Mouse (Mus musculus): ENCODE measurements around the gene Dpysl4. TPM values are rescaled to one million over a fixed set of nuclear protein-coding genes. Genes with fewer than 3 reads are reported as not detected.
A peak's percentile ranks its signal among the peaks of the same experiment; 100 is the strongest.

Gene Dpysl4
- polyA plus RNA-seq, 1 experiment from 2014 or later, result 24.1 TPM

DNA sequence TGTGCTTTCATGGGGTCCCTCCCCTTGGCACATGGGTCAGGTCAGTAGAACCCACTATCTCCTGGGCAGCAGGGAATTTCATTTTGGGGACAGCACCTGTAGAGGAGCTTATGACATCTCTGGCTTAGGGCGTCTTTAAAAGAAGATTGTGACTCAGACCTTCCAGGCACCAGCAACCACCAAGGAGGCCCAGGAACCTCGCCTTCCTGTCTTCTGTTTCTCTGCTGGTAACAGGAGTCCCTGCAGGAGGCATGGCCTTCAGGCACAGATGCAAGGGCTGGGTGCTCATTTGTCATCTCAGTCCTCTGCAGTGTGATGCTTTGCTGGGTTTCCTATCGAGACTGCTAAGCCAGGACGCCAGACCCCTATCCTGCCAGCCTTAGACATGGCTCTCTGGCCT lies 43.2 kb downstream of the Dpysl4 start:
- Histone ChIP-seq H3K36me3 (ENCODE audit: control insufficient read depth, insufficient read depth, low read length) (no peaks in the 10 kb centered on the region), H3K4me3 (ENCODE audit: low read depth, low read length) (no peak overlapping the region), H3K9ac (replicated peaks; ENCODE audit: low read depth, low read length) (no peak overlapping the region), H3K27me3 (ENCODE audit: control insufficient read depth, insufficient read depth, low read length) (no peaks in the 10 kb centered on the region), H3K4me2 (replicated peaks; ENCODE audit: low read depth, low read length) (no peak overlapping the region), H3K9me3 (ENCODE audit: control insufficient read depth, low read depth, low read length) (no peaks in the 10 kb centered on the region), H3K27ac (ENCODE audit: low read length) (no peak overlapping the region), H3K4me1 (ENCODE audit: control insufficient read depth, insufficient read depth, low read length) (peaks cover 6% of the 10 kb centered on the region; the same call in 1 of the 2 replicates)
- no peak for ATAC-seq (ENCODE audit: insufficient number of reproducible peaks, insufficient read depth, low FRiP score, low read depth)
- 65% methylated on average over 4 of the region's 4 CpGs for WGBS

DNA sequence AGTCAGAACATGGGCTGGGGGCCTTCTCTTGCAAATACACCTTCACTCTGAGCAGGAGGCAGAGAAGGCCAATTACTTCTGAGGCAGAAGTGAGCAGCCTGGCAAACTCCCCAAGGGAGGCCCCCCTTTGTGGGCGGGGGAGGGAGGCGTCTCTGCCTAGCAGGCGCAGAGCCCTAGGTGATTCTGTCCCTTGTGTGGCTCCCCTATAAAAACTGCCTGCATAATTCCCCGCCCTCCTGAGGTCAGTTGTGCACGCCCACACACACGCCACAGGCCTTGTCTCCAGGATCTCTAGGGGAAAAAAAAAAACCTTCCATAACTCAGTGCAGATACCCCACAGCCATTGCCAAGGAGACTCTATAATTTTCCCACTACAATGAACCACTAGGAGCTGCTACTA lies 44.6 kb downstream of the Dpysl4 start:
- Histone ChIP-seq H3K4me2 (replicated peaks; ENCODE audit: low read depth, low read length) (no peak overlapping the region), H3K9ac (replicated peaks; ENCODE audit: low read depth, low read length) (no peak overlapping the region), H3K27me3 (ENCODE audit: control insufficient read depth, insufficient read depth, low read length) (no peaks in the 10 kb centered on the region), H3K27ac (ENCODE audit: low read length) (no peak overlapping the region), H3K9me3 (ENCODE audit: control insufficient read depth, low read depth, low read length) (no peaks in the 10 kb centered on the region), H3K4me3 (ENCODE audit: low read depth, low read length) (no peak overlapping the region), H3K4me1 (ENCODE audit: control insufficient read depth, insufficient read depth, low read length) (peaks cover 6% of the 10 kb centered on the region; the same call in 1 of the 2 replicates), H3K36me3 (ENCODE audit: control insufficient read depth, insufficient read depth, low read length) (no peaks in the 10 kb centered on the region)
- no peak for ATAC-seq (ENCODE audit: insufficient number of reproducible peaks, insufficient read depth, low FRiP score, low read depth)
- 48% methylated on average over 6 of the region's 6 CpGs for WGBS

DNA sequence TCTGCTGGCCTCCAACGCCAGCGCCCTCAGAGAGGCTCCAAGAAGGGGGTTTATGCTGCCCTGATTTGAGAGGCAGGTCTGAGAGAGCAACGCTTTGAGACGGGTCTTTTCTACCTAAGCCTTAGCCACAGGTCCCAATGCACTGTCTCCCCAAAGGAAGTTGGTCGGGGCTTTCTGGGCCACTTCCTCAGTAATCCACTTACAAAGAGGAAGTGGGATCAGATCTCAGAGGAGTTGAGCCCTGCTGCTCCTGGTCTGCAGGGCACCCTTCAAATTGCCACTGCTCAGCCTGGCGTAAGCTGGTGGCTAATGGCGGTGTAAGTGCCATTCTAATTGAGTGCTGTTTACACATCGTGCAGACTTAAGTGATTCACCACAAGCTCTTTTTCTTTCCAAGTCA lies 45.7 kb downstream of the Dpysl4 start:
- WGBS, result 50% methylated on average over 8 of the region's 8 CpGs
- no peak overlapping the region for H3K4me3 ChIP-seq (ENCODE audit: low read depth, low read length)
- H3K4me2 ChIP-seq (replicated peaks; ENCODE audit: low read depth, low read length), result no peak overlapping the region
- H3K36me3 ChIP-seq (ENCODE audit: control insufficient read depth, insufficient read depth, low read length), result no peaks in the 10 kb centered on the region
- no peak for ATAC-seq (ENCODE audit: insufficient number of reproducible peaks, insufficient read depth, low FRiP score, low read depth)
- H3K9ac ChIP-seq (replicated peaks; ENCODE audit: low read depth, low read length), result no peak overlapping the region
- H3K27ac ChIP-seq (ENCODE audit: low read length), result no peak overlapping the region
- H3K9me3 ChIP-seq (ENCODE audit: control insufficient read depth, low read depth, low read length), result no peaks in the 10 kb centered on the region
- H3K4me1 ChIP-seq (ENCODE audit: control insufficient read depth, insufficient read depth, low read length), result peaks cover 6% of the 10 kb centered on the region; the same call in 1 of the 2 replicates
- no peaks in the 10 kb centered on the region for H3K27me3 ChIP-seq (ENCODE audit: control insufficient read depth, insufficient read depth, low read length)

- 74% methylated on average over 3 of the region's 3 CpGs for WGBS
- no peak for ATAC-seq (ENCODE audit: insufficient number of reproducible peaks, insufficient read depth, low FRiP score, low read depth)
- Histone ChIP-seq H3K27ac (ENCODE audit: low read length) (no peak overlapping the region), H3K9me3 (ENCODE audit: control insufficient read depth, low read depth, low read length) (no peaks in the 10 kb centered on the region), H3K4me3 (ENCODE audit: low read depth, low read length) (no peak overlapping the region), H3K9ac (replicated peaks; ENCODE audit: low read depth, low read length) (no peak overlapping the region), H3K27me3 (ENCODE audit: control insufficient read depth, insufficient read depth, low read length) (no peaks in the 10 kb centered on the region), H3K4me2 (replicated peaks; ENCODE audit: low read depth, low read length) (no peak overlapping the region), H3K4me1 (ENCODE audit: control insufficient read depth, insufficient read depth, low read length) (peaks cover 6% of the 10 kb centered on the region; the same call in 1 of the 2 replicates), H3K36me3 (ENCODE audit: control insufficient read depth, insufficient read depth, low read length) (no peaks in the 10 kb centered on the region)
Observed at GRCm38 (mm10) chr7:139133446-139133845, 47.6 kb downstream of the Dpysl4 start.

DNA sequence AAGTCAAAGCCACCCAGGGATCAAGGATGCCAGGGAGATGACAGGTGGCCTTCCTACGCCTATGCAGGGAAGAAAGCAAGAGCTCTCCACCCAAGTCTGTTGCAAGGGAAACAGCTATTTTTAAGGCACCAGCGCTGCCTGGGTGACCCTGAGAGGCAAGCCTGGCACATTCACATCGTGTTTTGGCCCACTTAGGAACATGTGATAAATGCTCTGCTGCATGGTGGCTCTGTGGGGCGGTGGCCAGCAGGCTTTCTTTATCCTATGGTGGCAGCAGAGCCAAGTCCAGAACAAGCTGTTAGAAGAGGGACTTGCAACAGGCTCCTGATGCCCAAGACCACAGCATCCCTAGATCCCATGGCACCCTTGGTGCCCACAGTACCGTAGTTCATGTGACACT lies 49.4 kb downstream of the Dpysl4 start:
- 72% methylated on average over 5 of the region's 5 CpGs for WGBS
- no peak for ATAC-seq (ENCODE audit: insufficient number of reproducible peaks, insufficient read depth, low FRiP score, low read depth)
- Histone ChIP-seq H3K9me3 (ENCODE audit: control insufficient read depth, low read depth, low read length) (no peaks in the 10 kb centered on the region), H3K27me3 (ENCODE audit: control insufficient read depth, insufficient read depth, low read length) (no peaks in the 10 kb centered on the region), H3K4me3 (ENCODE audit: low read depth, low read length) (no peak overlapping the region), H3K36me3 (ENCODE audit: control insufficient read depth, insufficient read depth, low read length) (no peaks in the 10 kb centered on the region), H3K27ac (ENCODE audit: low read length) (no peak overlapping the region), H3K4me1 (ENCODE audit: control insufficient read depth, insufficient read depth, low read length) (peaks cover 3% of the 10 kb centered on the region; the same call in 1 of the 2 replicates), H3K9ac (replicated peaks; ENCODE audit: low read depth, low read length) (no peak overlapping the region), H3K4me2 (replicated peaks; ENCODE audit: low read depth, low read length) (no peak overlapping the region)

- no peaks in the 10 kb centered on the region for H3K27me3 ChIP-seq (ENCODE audit: control insufficient read depth, insufficient read depth, low read length)
- H3K4me1 ChIP-seq (ENCODE audit: control insufficient read depth, insufficient read depth, low read length), result no peaks in the 10 kb centered on the region
- WGBS, result 56% methylated on average over 5 of the region's 5 CpGs
- no peaks in the 10 kb centered on the region for H3K36me3 ChIP-seq (ENCODE audit: control insufficient read depth, insufficient read depth, low read length)
- no peak for ATAC-seq (ENCODE audit: insufficient number of reproducible peaks, insufficient read depth, low FRiP score, low read depth)
- H3K9ac ChIP-seq (replicated peaks; ENCODE audit: low read depth, low read length), result no peak overlapping the region
- no peak overlapping the region for H3K4me3 ChIP-seq (ENCODE audit: low read depth, low read length)
- no peaks in the 10 kb centered on the region for H3K9me3 ChIP-seq (ENCODE audit: control insufficient read depth, low read depth, low read length)
- no peak overlapping the region for H3K27ac ChIP-seq (ENCODE audit: low read length)
- no peak overlapping the region for H3K4me2 ChIP-seq (replicated peaks; ENCODE audit: low read depth, low read length)
Observed at GRCm38 (mm10) chr7:139136906-139137491, 51.2 kb downstream of the Dpysl4 start.

DNA sequence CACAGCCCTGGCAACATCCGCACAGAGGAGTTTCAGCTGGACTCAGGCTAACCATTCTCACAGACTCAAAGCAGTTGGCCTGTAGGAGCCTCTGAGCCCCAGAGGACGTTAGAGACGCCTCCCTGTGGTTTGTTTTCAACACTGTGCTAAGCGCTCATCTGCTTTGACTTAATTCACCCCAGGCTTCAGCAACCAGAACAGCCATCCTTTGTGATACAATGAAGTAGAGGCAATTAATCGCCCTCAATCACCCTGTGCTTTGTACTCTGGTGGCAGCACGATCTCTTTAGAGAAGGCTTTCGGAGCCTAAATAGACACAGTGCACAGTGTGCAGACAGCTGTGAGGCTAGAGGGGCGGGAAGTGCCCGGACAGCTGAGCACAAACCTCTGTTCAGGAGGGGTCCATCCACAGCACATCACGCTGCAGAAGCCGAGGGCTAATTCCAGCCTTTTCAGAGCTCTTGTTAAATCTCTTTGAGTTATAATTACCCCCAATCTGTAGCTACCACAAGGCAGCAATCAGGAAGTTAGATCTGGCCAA lies 54.2 kb downstream of the Dpysl4 start:
- H3K9me3 ChIP-seq (ENCODE audit: control insufficient read depth, low read depth, low read length), result no peaks in the 10 kb centered on the region
- no peak overlapping the region for H3K27ac ChIP-seq (ENCODE audit: low read length)
- H3K4me2 ChIP-seq (replicated peaks; ENCODE audit: low read depth, low read length), result no peak overlapping the region
- H3K36me3 ChIP-seq (ENCODE audit: control insufficient read depth, insufficient read depth, low read length), result no peaks in the 10 kb centered on the region
- no peaks in the 10 kb centered on the region for H3K27me3 ChIP-seq (ENCODE audit: control insufficient read depth, insufficient read depth, low read length)
- ATAC-seq (ENCODE audit: insufficient number of reproducible peaks, insufficient read depth, low FRiP score, low read depth), result peak; percentile 56; the same call in 1 of the 2 replicates
- WGBS, result 25% methylated on average over 11 of the region's 11 CpGs
- no peak overlapping the region for H3K4me3 ChIP-seq (ENCODE audit: low read depth, low read length)
- H3K9ac ChIP-seq (replicated peaks; ENCODE audit: low read depth, low read length), result no peak overlapping the region
- no peaks in the 10 kb centered on the region for H3K4me1 ChIP-seq (ENCODE audit: control insufficient read depth, insufficient read depth, low read length)

- no peaks in the 10 kb centered on the region for H3K9me3 ChIP-seq (ENCODE audit: control insufficient read depth, low read depth, low read length)
- no peaks in the 10 kb centered on the region for H3K27me3 ChIP-seq (ENCODE audit: control insufficient read depth, insufficient read depth, low read length)
- no peaks in the 10 kb centered on the region for H3K4me1 ChIP-seq (ENCODE audit: control insufficient read depth, insufficient read depth, low read length)
- H3K36me3 ChIP-seq (ENCODE audit: control insufficient read depth, insufficient read depth, low read length), result no peaks in the 10 kb centered on the region
- no peak overlapping the region for H3K27ac ChIP-seq (ENCODE audit: low read length)
- no peak overlapping the region for H3K9ac ChIP-seq (replicated peaks; ENCODE audit: low read depth, low read length)
- WGBS, result 62% methylated on average over 1 of the region's 1 CpGs
- ATAC-seq (ENCODE audit: insufficient number of reproducible peaks, insufficient read depth, low FRiP score, low read depth), result no peak
- no peak overlapping the region for H3K4me3 ChIP-seq (ENCODE audit: low read depth, low read length)
- no peak overlapping the region for H3K4me2 ChIP-seq (replicated peaks; ENCODE audit: low read depth, low read length)
Observed at GRCm38 (mm10) chr7:139143785-139144184, 58.0 kb downstream of the Dpysl4 start.

- no peak overlapping the region for H3K4me3 ChIP-seq (ENCODE audit: low read depth, low read length)
- H3K4me1 ChIP-seq (ENCODE audit: control insufficient read depth, insufficient read depth, low read length), result 0 out of 2 replicates have a peak, but pooled peaks cover 5% of the 10 kb centered on the region
- no peak overlapping the region for H3K9ac ChIP-seq (replicated peaks; ENCODE audit: low read depth, low read length)
- H3K27ac ChIP-seq (ENCODE audit: low read length), result no peak overlapping the region
- no peaks in the 10 kb centered on the region for H3K36me3 ChIP-seq (ENCODE audit: control insufficient read depth, insufficient read depth, low read length)
- ATAC-seq (ENCODE audit: insufficient number of reproducible peaks, insufficient read depth, low FRiP score, low read depth), result no peak
- WGBS, result 60% methylated on average over 7 of the region's 7 CpGs
- H3K4me2 ChIP-seq (replicated peaks; ENCODE audit: low read depth, low read length), result no peak overlapping the region
- no peaks in the 10 kb centered on the region for H3K27me3 ChIP-seq (ENCODE audit: control insufficient read depth, insufficient read depth, low read length)
- no peaks in the 10 kb centered on the region for H3K9me3 ChIP-seq (ENCODE audit: control insufficient read depth, low read depth, low read length)
Observed at GRCm38 (mm10) chr7:139145891-139146290, 60.1 kb downstream of the Dpysl4 start.
